ENCODE assay signal across 17 mouse cellular contexts in genomic region chr4:135950365-135950764, GRCm38 (mm10). TPM values are rescaled to one million over a fixed set of nuclear protein-coding genes. Genes with fewer than 3 reads are reported as not detected.
DNase-seq lines count a peak whose midpoint lies in the region; ATAC-seq and TF ChIP-seq lines count a peak whose summit lies in the region.
"Had no signal": no experiment of that assay in that cellular context is flagged by ENCODE, and none has a peak within 500 bp of the region (broad histone marks: within the 10 kb centered on the region; RNA-seq: fewer than 3 reads in every experiment).

No protein-coding gene starts in this region.

- 0 out of 2 replicates have a peak overlapping the region, but pooled peaks have one; percentile 29 for H3K27ac ChIP-seq in heart, embryonic 11.5 days (ENCODE audit: low read depth, low read length)
- no peak overlapping the region for H3K27ac ChIP-seq in hindbrain, embryonic 12.5 days
- no peak overlapping the region for H3K27ac ChIP-seq in hindbrain, embryonic 16.5 days (ENCODE audit: low read depth, low read length)
- H3K27ac ChIP-seq in liver, postnatal 0 days (ENCODE audit: low read depth) = peak overlapping the region; percentile 77
- H3K27ac ChIP-seq in liver, embryonic 12.5 days = no peak overlapping the region
- H3K27ac ChIP-seq in stomach, postnatal 0 days (replicated peaks) = peak overlapping the region; percentile 45; the same call in 1 of the 2 replicates
- H3K27ac ChIP-seq: forebrain, embryonic 13.5 days; hindbrain, postnatal 0 days; limb, embryonic 15.5 days; liver, embryonic 15.5 days had no signal

- H3K4me2 ChIP-seq in heart, embryonic 11.5 days = no peak overlapping the region
- no peak overlapping the region for H3K4me2 ChIP-seq in hindbrain, embryonic 12.5 days (replicated peaks)
- no peak overlapping the region for H3K4me2 ChIP-seq in hindbrain, embryonic 16.5 days (ENCODE audit: low read length)
- peak overlapping the region; percentile 28; the same call in 1 of the 2 replicates for H3K4me2 ChIP-seq in liver, postnatal 0 days (ENCODE audit: low read depth, low read length)
- no peak overlapping the region for H3K4me2 ChIP-seq in liver, embryonic 12.5 days
- H3K4me2 ChIP-seq in stomach, postnatal 0 days (replicated peaks; ENCODE audit: low read depth) = no peak overlapping the region
- H3K4me2 ChIP-seq: forebrain, embryonic 13.5 days; limb, embryonic 15.5 days; liver, embryonic 15.5 days had no signal

- no peaks in the 10 kb centered on the region; the same call in 1 of the 2 replicates for H3K9me3 ChIP-seq in heart, embryonic 11.5 days (replicated peaks; ENCODE audit: control insufficient read depth, low read length)
- no peaks in the 10 kb centered on the region for H3K9me3 ChIP-seq in hindbrain, embryonic 12.5 days (replicated peaks)
- no peaks in the 10 kb centered on the region for H3K9me3 ChIP-seq in hindbrain, embryonic 16.5 days (ENCODE audit: control insufficient read depth, low read length)
- no peaks in the 10 kb centered on the region; the same call in 1 of the 2 replicates for H3K9me3 ChIP-seq in liver, postnatal 0 days (ENCODE audit: low read length)
- H3K9me3 ChIP-seq in liver, embryonic 12.5 days (replicated peaks) = peaks cover 14% of the 10 kb centered on the region
- H3K9me3 ChIP-seq in stomach, postnatal 0 days (ENCODE audit: control insufficient read depth, low read length) = no peaks in the 10 kb centered on the region
- H3K9me3 ChIP-seq: limb, embryonic 15.5 days; liver, embryonic 15.5 days had no signal

- H3K27me3 ChIP-seq in heart, embryonic 11.5 days (ENCODE audit: control insufficient read depth, insufficient read depth, low read length) = no peaks in the 10 kb centered on the region
- no peaks in the 10 kb centered on the region for H3K27me3 ChIP-seq in hindbrain, embryonic 12.5 days
- no peaks in the 10 kb centered on the region for H3K27me3 ChIP-seq in hindbrain, embryonic 16.5 days (replicated peaks; ENCODE audit: control insufficient read depth, insufficient read depth, low read length)
- no peaks in the 10 kb centered on the region for H3K27me3 ChIP-seq in liver, postnatal 0 days (ENCODE audit: insufficient read depth, low read length)
- H3K27me3 ChIP-seq in liver, embryonic 12.5 days (replicated peaks) = no peaks in the 10 kb centered on the region
- no peaks in the 10 kb centered on the region for H3K27me3 ChIP-seq in stomach, postnatal 0 days (ENCODE audit: control insufficient read depth, insufficient read depth, low read length)
- H3K27me3 ChIP-seq: forebrain, embryonic 13.5 days; limb, embryonic 15.5 days; liver, embryonic 15.5 days had no signal

- no peak overlapping the region for H3K9ac ChIP-seq in heart, embryonic 11.5 days (ENCODE audit: low read depth, low read length)
- H3K9ac ChIP-seq in hindbrain, embryonic 12.5 days = 0 out of 2 replicates have a peak overlapping the region, but pooled peaks have one; percentile 38
- H3K9ac ChIP-seq in hindbrain, embryonic 16.5 days (ENCODE audit: low read depth, low read length) = no peak overlapping the region
- H3K9ac ChIP-seq in liver, postnatal 0 days (replicated peaks) = 0 out of 2 replicates have a peak overlapping the region, but pooled peaks have one; percentile 24
- no peak overlapping the region for H3K9ac ChIP-seq in liver, embryonic 12.5 days
- H3K9ac ChIP-seq in stomach, postnatal 0 days (ENCODE audit: low read length) = no peak overlapping the region
- H3K9ac ChIP-seq: forebrain, embryonic 13.5 days; limb, embryonic 15.5 days; liver, embryonic 15.5 days had no signal

- H3K4me1 ChIP-seq in heart, embryonic 11.5 days (ENCODE audit: control insufficient read depth, insufficient read depth, low read length) = peaks cover 9% of the 10 kb centered on the region
- peaks cover 9% of the 10 kb centered on the region for H3K4me1 ChIP-seq in hindbrain, embryonic 12.5 days
- peaks cover 22% of the 10 kb centered on the region for H3K4me1 ChIP-seq in hindbrain, embryonic 16.5 days (ENCODE audit: control insufficient read depth, insufficient read depth, low read depth, low read length)
- peaks cover 23% of the 10 kb centered on the region for H3K4me1 ChIP-seq in liver, postnatal 0 days (ENCODE audit: insufficient read depth)
- H3K4me1 ChIP-seq in liver, embryonic 12.5 days = peaks cover 42% of the 10 kb centered on the region
- H3K4me1 ChIP-seq in stomach, postnatal 0 days (replicated peaks; ENCODE audit: control insufficient read depth, insufficient read depth) = 0 out of 2 replicates have a peak, but pooled peaks cover 2% of the 10 kb centered on the region

- no peak for TF ChIP-seq EP300 in liver, postnatal 0 days (IDR thresholded peaks at IDR 0.05; ENCODE audit: low read depth)
- no peak for TF ChIP-seq EP300 in stomach, postnatal 0 days (optimal IDR thresholded peaks at IDR 0.05)

- no peak overlapping the region for H3K4me3 ChIP-seq in heart, embryonic 11.5 days (ENCODE audit: low read depth, low read length)
- H3K4me3 ChIP-seq in hindbrain, embryonic 12.5 days = no peak overlapping the region
- no peak overlapping the region for H3K4me3 ChIP-seq in hindbrain, embryonic 16.5 days (ENCODE audit: low read length)
- H3K4me3 ChIP-seq in liver, postnatal 0 days (ENCODE audit: low read depth, low read length) = no peak overlapping the region
- no peak overlapping the region for H3K4me3 ChIP-seq in liver, embryonic 12.5 days
- no peak overlapping the region for H3K4me3 ChIP-seq in stomach, postnatal 0 days (ENCODE audit: low read depth, low read length)
- H3K4me3 ChIP-seq: forebrain, embryonic 13.5 days; limb, embryonic 15.5 days; liver, embryonic 15.5 days had no signal

- no peak for DNase-seq in heart, adult 8-10 months (ENCODE audit: low spot score)
- peak; percentile 62 for DNase-seq in liver, postnatal 0 days
- no peak for DNase-seq in stomach, postnatal 0 days (ENCODE audit: low spot score)
- DNase-seq in urinary bladder, adult 2 months (ENCODE audit: low spot score) = no peak
- DNase-seq: adrenal gland, adult 2 months; left cerebral cortex, postnatal 4 days; lung, postnatal 4 days; midbrain, embryonic 14.5 days; thymus, postnatal 14 days had no signal

- peaks cover 18% of the 10 kb centered on the region for H3K36me3 ChIP-seq in heart, embryonic 11.5 days (ENCODE audit: control insufficient read depth, insufficient read depth, low read length)
- H3K36me3 ChIP-seq in hindbrain, embryonic 12.5 days = peaks cover 23% of the 10 kb centered on the region
- H3K36me3 ChIP-seq in hindbrain, embryonic 16.5 days (ENCODE audit: control insufficient read depth, insufficient read depth, low read length) = peaks cover 19% of the 10 kb centered on the region
- H3K36me3 ChIP-seq in liver, postnatal 0 days (replicated peaks; ENCODE audit: insufficient read depth, low read length) = peaks cover 22% of the 10 kb centered on the region
- peaks cover 41% of the 10 kb centered on the region for H3K36me3 ChIP-seq in liver, embryonic 12.5 days
- peaks cover under 1% of the 10 kb centered on the region for H3K36me3 ChIP-seq in stomach, postnatal 0 days (ENCODE audit: control insufficient read depth, insufficient read depth, low read length)

- no peak for TF ChIP-seq CTCF in liver, postnatal 0 days (IDR thresholded peaks at IDR 0.05; ENCODE audit: low read depth)
- TF ChIP-seq CTCF in stomach, postnatal 0 days (IDR thresholded peaks at IDR 0.05; ENCODE audit: low read depth) = no peak

- no peak for ATAC-seq in heart, embryonic 11.5 days (replicated peaks; ENCODE audit: insufficient number of reproducible peaks, low FRiP score, low TSS enrichment)
- no peak for ATAC-seq in hindbrain, embryonic 12.5 days (ENCODE audit: low FRiP score)
- ATAC-seq in hindbrain, embryonic 16.5 days = no peak
- ATAC-seq in liver, postnatal 0 days = peak; percentile 19; the same call in 1 of the 2 replicates
- no peak for ATAC-seq in liver, embryonic 12.5 days
- ATAC-seq in stomach, postnatal 0 days (ENCODE audit: low FRiP score, low TSS enrichment) = no peak
- ATAC-seq: forebrain, embryonic 13.5 days; hindbrain, postnatal 0 days had no signal

- 78% methylated on average over 6 of the region's 6 CpGs for WGBS in heart, embryonic 11.5 days (ENCODE audit: insufficient replicate concordance)
- 91% methylated on average over 6 of the region's 6 CpGs for WGBS in hindbrain, embryonic 12.5 days
- WGBS in hindbrain, embryonic 16.5 days = 89% methylated on average over 6 of the region's 6 CpGs
- WGBS in liver, postnatal 0 days (ENCODE audit: insufficient replicate concordance) = 74% methylated on average over 6 of the region's 6 CpGs
- 79% methylated on average over 6 of the region's 6 CpGs for WGBS in liver, embryonic 12.5 days (ENCODE audit: insufficient replicate concordance)
- 69% methylated on average over 6 of the region's 6 CpGs for WGBS in stomach, postnatal 0 days

RNA-seq across cellular contexts. Expression of gene Hmgcl, which starts 4.1 kb away (rescaled TPM):
- polyA plus RNA-seq in heart, embryonic 11.5 days (2014; fragmentation: Nextera tagmentation; extraction: Ambion mirVana) = 75.9 and 84.0 TPM in 2 replicates
- 10 to 100 TPM; 83.3 to 91.3 (median 85.0) TPM for total RNA-seq in heart, adult 8-10 months (2022)
- polyA plus RNA-seq in hindbrain, embryonic 12.5 days (2016; fragmentation: Nextera tagmentation; extraction: Ambion mirVana) = 55.6 and 60.2 TPM in 2 replicates
- 64.7 and 66.8 TPM in 2 replicates for polyA plus RNA-seq in hindbrain, embryonic 16.5 days (2015; fragmentation: Nextera tagmentation; extraction: Ambion mirVana)
- polyA plus RNA-seq in liver, postnatal 0 days (2015; fragmentation: Nextera tagmentation; extraction: Ambion mirVana) = 351 and 364 TPM in 2 replicates
- polyA plus RNA-seq in liver, embryonic 12.5 days (2016; fragmentation: Nextera tagmentation; extraction: Ambion mirVana) = 67.4 and 71.1 TPM in 2 replicates
- 154 and 163 TPM in 2 replicates for polyA plus RNA-seq in stomach, postnatal 0 days (2015; fragmentation: Nextera tagmentation; extraction: Ambion mirVana)
- polyA plus RNA-seq in urinary bladder, adult 2 months (2012; rRNA removed) = 64.9 and 79.9 TPM in 2 replicates

RNA-seq across cellular contexts. Expression of gene Gale, which starts 13.2 kb away (rescaled TPM):
- 30.2 and 31.8 TPM in 2 replicates for polyA plus RNA-seq in heart, embryonic 11.5 days (2014; fragmentation: Nextera tagmentation; extraction: Ambion mirVana)
- total RNA-seq in heart, adult 8-10 months (2022) = 1 to 10 TPM; 1.2 to 3.2 (median 1.6) TPM
- polyA plus RNA-seq in hindbrain, embryonic 12.5 days (2016; fragmentation: Nextera tagmentation; extraction: Ambion mirVana) = 35.3 and 35.5 TPM in 2 replicates
- polyA plus RNA-seq in hindbrain, embryonic 16.5 days (2015; fragmentation: Nextera tagmentation; extraction: Ambion mirVana) = 49.4 and 50.1 TPM in 2 replicates
- 82.2 and 96.5 TPM in 2 replicates for polyA plus RNA-seq in liver, postnatal 0 days (2015; fragmentation: Nextera tagmentation; extraction: Ambion mirVana)
- 36.0 and 41.2 TPM in 2 replicates for polyA plus RNA-seq in liver, embryonic 12.5 days (2016; fragmentation: Nextera tagmentation; extraction: Ambion mirVana)
- 161 and 166 TPM in 2 replicates for polyA plus RNA-seq in stomach, postnatal 0 days (2015; fragmentation: Nextera tagmentation; extraction: Ambion mirVana)
- polyA plus RNA-seq in urinary bladder, adult 2 months (2012; rRNA removed) = 20.4 and 36.8 TPM in 2 replicates

RNA-seq across cellular contexts. Expression of gene Lypla2, which starts 22.1 kb away (rescaled TPM):
- 68.6 and 71.5 TPM in 2 replicates for polyA plus RNA-seq in heart, embryonic 11.5 days (2014; fragmentation: Nextera tagmentation; extraction: Ambion mirVana)
- total RNA-seq in heart, adult 8-10 months (2022) = 10 to 100 TPM; 32.5 to 38.4 (median 35.9) TPM
- polyA plus RNA-seq in hindbrain, embryonic 12.5 days (2016; fragmentation: Nextera tagmentation; extraction: Ambion mirVana) = 153 and 167 TPM in 2 replicates
- 225 and 229 TPM in 2 replicates for polyA plus RNA-seq in hindbrain, embryonic 16.5 days (2015; fragmentation: Nextera tagmentation; extraction: Ambion mirVana)
- 54.2 and 55.5 TPM in 2 replicates for polyA plus RNA-seq in liver, postnatal 0 days (2015; fragmentation: Nextera tagmentation; extraction: Ambion mirVana)
- polyA plus RNA-seq in liver, embryonic 12.5 days (2016; fragmentation: Nextera tagmentation; extraction: Ambion mirVana) = 59.5 and 61.7 TPM in 2 replicates
- polyA plus RNA-seq in stomach, postnatal 0 days (2015; fragmentation: Nextera tagmentation; extraction: Ambion mirVana) = 88.6 and 89.6 TPM in 2 replicates
- 55.2 and 63.6 TPM in 2 replicates for polyA plus RNA-seq in urinary bladder, adult 2 months (2012; rRNA removed)

RNA-seq across cellular contexts. Expression of gene Fuca1, which starts 29.8 kb away (rescaled TPM):
- polyA plus RNA-seq in heart, embryonic 11.5 days (2014; fragmentation: Nextera tagmentation; extraction: Ambion mirVana) = 42.4 and 46.5 TPM in 2 replicates
- 10 to 100 TPM; 29.8 to 40.8 (median 34.6) TPM for total RNA-seq in heart, adult 8-10 months (2022)
- 50.2 and 54.1 TPM in 2 replicates for polyA plus RNA-seq in hindbrain, embryonic 12.5 days (2016; fragmentation: Nextera tagmentation; extraction: Ambion mirVana)
- 74.1 and 78.4 TPM in 2 replicates for polyA plus RNA-seq in hindbrain, embryonic 16.5 days (2015; fragmentation: Nextera tagmentation; extraction: Ambion mirVana)
- polyA plus RNA-seq in liver, postnatal 0 days (2015; fragmentation: Nextera tagmentation; extraction: Ambion mirVana) = 45.2 and 50.7 TPM in 2 replicates
- 22.2 and 23.8 TPM in 2 replicates for polyA plus RNA-seq in liver, embryonic 12.5 days (2016; fragmentation: Nextera tagmentation; extraction: Ambion mirVana)
- 171 and 179 TPM in 2 replicates for polyA plus RNA-seq in stomach, postnatal 0 days (2015; fragmentation: Nextera tagmentation; extraction: Ambion mirVana)
- 75.9 and 84.2 TPM in 2 replicates for polyA plus RNA-seq in urinary bladder, adult 2 months (2012; rRNA removed)

RNA-seq across cellular contexts. Expression of gene Pithd1, which starts 36.7 kb away (rescaled TPM):
- polyA plus RNA-seq in heart, embryonic 11.5 days (2014; fragmentation: Nextera tagmentation; extraction: Ambion mirVana) = 46.0 and 51.9 TPM in 2 replicates
- 10 to 100 TPM; 20.8 to 23.4 (median 21.6) TPM for total RNA-seq in heart, adult 8-10 months (2022)
- polyA plus RNA-seq in hindbrain, embryonic 12.5 days (2016; fragmentation: Nextera tagmentation; extraction: Ambion mirVana) = 58.3 and 59.8 TPM in 2 replicates
- 60.6 and 67.1 TPM in 2 replicates for polyA plus RNA-seq in hindbrain, embryonic 16.5 days (2015; fragmentation: Nextera tagmentation; extraction: Ambion mirVana)
- 42.9 and 45.2 TPM in 2 replicates for polyA plus RNA-seq in liver, postnatal 0 days (2015; fragmentation: Nextera tagmentation; extraction: Ambion mirVana)
- polyA plus RNA-seq in liver, embryonic 12.5 days (2016; fragmentation: Nextera tagmentation; extraction: Ambion mirVana) = 115 and 121 TPM in 2 replicates
- 40.1 and 40.7 TPM in 2 replicates for polyA plus RNA-seq in stomach, postnatal 0 days (2015; fragmentation: Nextera tagmentation; extraction: Ambion mirVana)
- 41.4 and 46.9 TPM in 2 replicates for polyA plus RNA-seq in urinary bladder, adult 2 months (2012; rRNA removed)

Comparison
In these comparisons a context has a peak if more than half of its experiments do, and no peak if none do; other contexts are left out.
1. H3K27ac ChIP-seq: peak in heart, embryonic 11.5 days (single experiment), liver, postnatal 0 days (single experiment) and stomach, postnatal 0 days (single experiment); none in hindbrain, embryonic 12.5 days (single experiment), hindbrain, embryonic 16.5 days (single experiment) and liver, embryonic 12.5 days (single experiment).
2. H3K9ac ChIP-seq: peak in hindbrain, embryonic 12.5 days (single experiment) and liver, postnatal 0 days (single experiment); none in heart, embryonic 11.5 days (single experiment), hindbrain, embryonic 16.5 days (single experiment), liver, embryonic 12.5 days (single experiment) and stomach, postnatal 0 days (single experiment).